Mouse (Mus musculus) CH12.LX (cell line): ENCODE measurements at regions not wholly inside any gene's neighbourhood (a gene's known extent, or its start where the extent isn't known, plus 50 kb on each side); places are given as distances from the start of the nearest gene placed in this dataset.
"Not testable (repeated sequence)": the region's sequence is repeated elsewhere in the genome, so short reads cannot be mapped to it uniquely, and the experiment has no call there.

ENCODE experiments used
- DNase-seq: peaks from one replicate; pipeline ENCODE4 v3.0.0-alpha.2; 2013; ENCODE audit errors: extremely low read depth
- H3K27ac ChIP-seq: 2 replicates; pipeline ENCODE4 v1.5.1; 2012; ENCODE audit warnings: low read depth, mild to moderate bottlenecking, control low read depth, moderate library complexity; ENCODE audit not compliant: insufficient read depth
- H3K27me3 ChIP-seq: replicated peaks from 2 replicates; pipeline ENCODE3; 2012; ENCODE audit warnings: inconsistent platforms
- H3K36me3 ChIP-seq, 2 experiments: replicated peaks in 1 of 2; 2 replicates each; pipeline versions ENCODE3 to v1.6.1; 2012; ENCODE audit warnings: inconsistent platforms in 1 of 2, low read length in 1 of 2, mild to moderate bottlenecking in 1 of 2, mixed read lengths in 1 of 2, moderate library complexity in 1 of 2; ENCODE audit not compliant: control insufficient read depth in 1 of 2, insufficient read depth in 1 of 2
- H3K4me1 ChIP-seq, 2 experiments: 2 replicates each; pipeline ENCODE4 v1.6.1; 2012; ENCODE audit warnings: inconsistent platforms in 1 of 2, moderate library complexity in 1 of 2; ENCODE audit not compliant: insufficient read depth in 2 of 2, control insufficient read depth in 1 of 2
- H3K4me2 ChIP-seq: 2 replicates; pipeline ENCODE4 v1.6.1; 2012; ENCODE audit warnings: low read depth, mild to moderate bottlenecking, control low read depth; ENCODE audit not compliant: poor library complexity, insufficient read depth, severe bottlenecking
- H3K4me3 ChIP-seq, 3 experiments: fragments of 150-350 bp in 1 of 3; sonication (generic) in 1 of 3; replicated peaks in 1 of 3; 2 replicates each; pipeline versions ENCODE3 to v1.5.1; 2011 to 2012; ENCODE audit warnings: low read depth in 2 of 3, low read length in 2 of 3, mild to moderate bottlenecking in 2 of 3, moderate library complexity in 2 of 3, control low read depth in 1 of 3, improper control_type of control experiment in 1 of 3, inconsistent platforms in 1 of 3, mixed read lengths in 1 of 3; ENCODE audit not compliant: poor library complexity in 1 of 3
- H3K79me2 ChIP-seq: replicated peaks from 2 replicates; pipeline ENCODE4 v1.6.1; 2012; ENCODE audit warnings: mild to moderate bottlenecking, moderate library complexity; ENCODE audit not compliant: control insufficient read depth, poor library complexity, insufficient read depth, severe bottlenecking; ENCODE audit errors: extremely low read depth
- H3K9ac ChIP-seq: 2 replicates; pipeline ENCODE4 v1.6.1; 2012; ENCODE audit warnings: low read depth, mild to moderate bottlenecking, control low read depth, moderate library complexity; ENCODE audit not compliant: insufficient read depth
- H3K9me3 ChIP-seq: replicated peaks from 2 replicates; pipeline ENCODE3; 2012; ENCODE audit warnings: low read length, inconsistent platforms, mixed read lengths
- BHLHE40 ChIP-seq: IDR thresholded peaks from 2 replicates; pipeline ENCODE4 v1.6.1; 2011; ENCODE audit warnings: mild to moderate bottlenecking, low read depth, low read length, improper control_type of control experiment
- CHD1 ChIP-seq: IDR thresholded peaks from 2 replicates; pipeline ENCODE4 v1.6.1; 2012; ENCODE audit warnings: low read depth, low read length, improper control_type of control experiment, inconsistent platforms
- E2F4 ChIP-seq: IDR thresholded peaks from 2 replicates; pipeline ENCODE4 v1.6.1; 2011; ENCODE audit warnings: low read depth, low read length, improper control_type of control experiment; ENCODE audit not compliant: insufficient replicate concordance
- GABPA ChIP-seq: IDR thresholded peaks from 2 replicates; pipeline ENCODE4 v1.6.1; 2012; ENCODE audit warnings: low read depth, low read length, improper control_type of control experiment, inconsistent platforms; ENCODE audit not compliant: insufficient replicate concordance
- HCFC1 ChIP-seq: IDR thresholded peaks from 2 replicates; pipeline ENCODE4 v1.6.1; 2012; ENCODE audit warnings: low read depth, mild to moderate bottlenecking, inconsistent platforms, low read length, improper control_type of control experiment
- IRF4 ChIP-seq: IDR thresholded peaks from 2 replicates; pipeline ENCODE4 v1.6.1; 2014; ENCODE audit warnings: low read depth, mild to moderate bottlenecking, inconsistent platforms, low read length, improper control_type of control experiment
- KAT2A ChIP-seq: IDR thresholded peaks from 2 replicates; pipeline ENCODE4 v1.6.1; 2012; ENCODE audit warnings: low read length, improper control_type of control experiment, inconsistent platforms; ENCODE audit not compliant: insufficient replicate concordance
- MAFK ChIP-seq: IDR thresholded peaks from 2 replicates; pipeline ENCODE4 v1.6.1; 2011; ENCODE audit warnings: low read length, improper control_type of control experiment; ENCODE audit not compliant: insufficient replicate concordance
- MAX ChIP-seq: IDR thresholded peaks from 2 replicates; pipeline ENCODE4 v1.6.1; 2011; ENCODE audit warnings: low read length, improper control_type of control experiment
- MAZ ChIP-seq: IDR thresholded peaks from 2 replicates; pipeline ENCODE4 v1.6.1; 2012; ENCODE audit warnings: low read depth, mild to moderate bottlenecking, inconsistent platforms, low read length, improper control_type of control experiment, moderate library complexity
- MEF2A ChIP-seq: IDR thresholded peaks from 2 replicates; pipeline ENCODE4 v1.6.1; 2014; ENCODE audit warnings: low read depth, mild to moderate bottlenecking, inconsistent platforms, low read length, improper control_type of control experiment, borderline replicate concordance
- NRF1 ChIP-seq: IDR thresholded peaks from 2 replicates; pipeline ENCODE4 v1.6.1; 2014; ENCODE audit warnings: low read depth, mild to moderate bottlenecking, inconsistent platforms, low read length, improper control_type of control experiment, moderate library complexity
- PAX5 ChIP-seq: IDR thresholded peaks from 2 replicates; pipeline ENCODE4 v1.6.1; 2012; ENCODE audit warnings: low read length, inconsistent platforms, mixed read lengths
- POLR2AphosphoS2 ChIP-seq: IDR thresholded peaks from 2 replicates; pipeline ENCODE4 v1.6.1; 2011; ENCODE audit warnings: low read depth, low read length, improper control_type of control experiment
- RCOR1 ChIP-seq: conservative IDR thresholded peaks from 2 replicates; pipeline ENCODE4 v1.6.1; 2012; ENCODE audit warnings: low read depth, mild to moderate bottlenecking, inconsistent platforms, low read length, improper control_type of control experiment
- SIN3A ChIP-seq: IDR thresholded peaks from 2 replicates; pipeline ENCODE4 v1.6.1; 2012; ENCODE audit warnings: low read length, improper control_type of control experiment, inconsistent platforms
- USF1 ChIP-seq: IDR thresholded peaks from 2 replicates; pipeline ENCODE4 v1.6.1; 2014; ENCODE audit warnings: low read depth, mild to moderate bottlenecking, inconsistent platforms, low read length, improper control_type of control experiment
- ZMIZ1 ChIP-seq: IDR thresholded peaks from 2 replicates; pipeline ENCODE4 v1.6.1; 2012; ENCODE audit warnings: low read depth, mild to moderate bottlenecking, inconsistent platforms, low read length, improper control_type of control experiment
- dilution Hi-C: fragments of 300-500 bp; cut with MboI; formaldehyde crosslinking; loops from 2 replicates; pipeline ENCODE4 v1.14.3; 2020; ENCODE audit warnings: low sequenced_read_pairs; ENCODE audit not compliant: extremely low pct_unique_long_range_greater_than_20kb, extremely low pct_ligation_motif_present
- in situ Hi-C: fragments of 300-500 bp; cut with MboI; formaldehyde crosslinking; loops from 3 replicates; pipeline ENCODE4 v1.14.3; 2019; ENCODE audit warnings: low sequenced_read_pairs, low pct_ligation_motif_present, low pct_unique_long_range_greater_than_20kb, mixed read lengths

DNA sequence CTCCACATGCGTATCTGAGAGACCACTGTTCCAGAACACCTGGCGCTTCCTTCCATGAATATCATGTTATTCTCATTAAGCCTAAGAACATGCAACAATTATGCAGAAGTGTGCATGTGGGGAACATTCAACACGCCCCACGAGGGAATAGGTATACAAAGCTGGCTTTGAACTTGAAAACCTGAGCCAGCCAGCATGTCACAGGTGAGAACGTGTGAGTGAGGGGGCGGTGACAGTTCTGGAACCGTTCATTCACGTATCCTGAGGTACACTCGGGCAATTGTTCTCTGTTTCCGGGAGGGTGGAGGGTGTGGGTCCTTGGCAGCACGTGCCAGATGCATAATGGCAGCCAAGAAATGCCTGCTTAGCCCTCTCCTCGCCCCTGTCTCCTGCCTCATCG is 88.4 kb upstream of the Gmds start:
- H3K27me3 ChIP-seq: no peaks in the 10 kb centered on the region
- dilution Hi-C loops: no loop called here
- no peak overlapping the region for H3K4me2 ChIP-seq
- H3K9ac ChIP-seq: no peak overlapping the region
- no peak overlapping the region for H3K27ac ChIP-seq
- no peaks in the 10 kb centered on the region for H3K9me3 ChIP-seq
- DNase-seq: no peak
- no peak overlapping the region for H3K4me3 ChIP-seq
- H3K79me2 ChIP-seq: no peaks in the 10 kb centered on the region
- in situ Hi-C loops: no loop called here
- H3K4me1 ChIP-seq: peaks cover 0 to 8% of the 10 kb centered on the region in 2 experiments; a peak in 1 of 4 replicates
- H3K36me3 ChIP-seq: no peaks in the 10 kb centered on the region
- TF ChIP-seq MEF2A (no peak), CHD1 (no peak), SIN3A (no peak), RCOR1 (no peak), E2F4 (no peak)
- TF ChIP-seq, all 38 proteins: peak for 0

DNA sequence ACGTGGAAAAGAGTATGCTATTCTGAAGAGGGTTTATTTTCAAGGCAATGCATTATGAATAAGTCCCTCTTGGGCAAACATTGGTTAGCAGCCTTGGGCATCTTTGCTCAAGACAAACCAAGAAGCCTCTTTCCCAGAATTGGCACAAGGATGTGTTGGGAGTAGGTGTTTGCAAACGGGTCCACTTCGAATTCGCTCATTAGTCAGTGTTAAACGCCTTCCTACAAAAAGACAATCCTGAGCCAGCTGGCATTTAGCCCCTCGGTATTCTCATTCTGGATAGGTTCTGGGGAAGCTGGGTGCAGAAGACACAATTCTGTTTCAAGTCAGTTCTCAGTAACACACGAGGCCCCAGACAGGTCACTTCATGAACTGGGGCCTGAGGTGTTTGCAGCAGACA is 87.7 kb upstream of the Gmds start:
- Histone ChIP-seq H3K27me3 (no peaks in the 10 kb centered on the region), H3K36me3 (no peaks in the 10 kb centered on the region), H3K4me1 (peaks cover 0 to 10% of the 10 kb centered on the region in 2 experiments; a peak in 1 of 4 replicates), H3K9ac (no peak overlapping the region), H3K79me2 (no peaks in the 10 kb centered on the region), H3K4me2 (no peak overlapping the region), H3K9me3 (no peaks in the 10 kb centered on the region), H3K4me3 (no peak overlapping the region), H3K27ac (no peak overlapping the region)
- DNase-seq: no peak
- TF ChIP-seq MAX: no peak
- TF ChIP-seq IRF4: no peak
- no peak for TF ChIP-seq ZMIZ1
- no peak for TF ChIP-seq PAX5
- TF ChIP-seq MAZ: no peak
- TF ChIP-seq BHLHE40: no peak
- TF ChIP-seq MAFK: no peak
- TF ChIP-seq POLR2AphosphoS2: no peak
- TF ChIP-seq KAT2A: no peak
- TF ChIP-seq NRF1: no peak
- no peak for TF ChIP-seq GABPA
- TF ChIP-seq MEF2A: no peak
- TF ChIP-seq SIN3A: no peak
- no peak for TF ChIP-seq HCFC1
- no peak for TF ChIP-seq USF1
- in situ Hi-C loops: no loop called here
- dilution Hi-C loops: no loop called here

DNA sequence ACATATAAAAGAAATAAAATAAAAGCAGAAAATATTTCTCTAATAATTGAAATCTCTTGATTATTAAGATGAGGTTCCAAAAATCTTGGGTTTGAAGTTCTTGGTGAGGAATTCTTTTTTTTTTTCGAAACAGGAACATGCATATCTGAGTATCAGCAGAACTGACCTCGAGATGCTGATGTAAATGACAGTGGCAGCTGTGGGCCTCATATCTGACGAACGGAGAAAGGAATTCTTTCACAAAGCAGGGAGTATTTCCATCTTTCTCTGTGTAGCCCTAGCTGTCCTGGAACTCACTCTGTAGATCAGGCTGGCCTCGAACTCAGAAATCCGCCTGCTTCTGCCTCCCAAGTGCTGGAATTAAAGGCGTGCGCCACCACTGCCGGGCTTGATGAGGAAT is 86.0 kb upstream of the Gmds start:
- dilution Hi-C loops, H3K9me3 ChIP-seq, H3K4me2 ChIP-seq, H3K27me3 ChIP-seq, H3K27ac ChIP-seq, DNase-seq, H3K4me3 ChIP-seq, in situ Hi-C loops, H3K36me3 ChIP-seq, H3K79me2 ChIP-seq, H3K9ac ChIP-seq: not testable (repeated sequence)
- H3K4me1 ChIP-seq: peaks cover 0 to 12% of the 10 kb centered on the region in 2 experiments; a peak in 1 of 4 replicates
